Mouse (Mus musculus): ENCODE data around the gene Fam89b. TPM values are rescaled to one million over a fixed set of nuclear protein-coding genes. Genes with fewer than 3 reads are reported as not detected.

Fam89b gene
- total RNA-seq (2022) = 10 to 100 TPM; 56.2 to 62.7 (median 57.0) TPM

DNA sequence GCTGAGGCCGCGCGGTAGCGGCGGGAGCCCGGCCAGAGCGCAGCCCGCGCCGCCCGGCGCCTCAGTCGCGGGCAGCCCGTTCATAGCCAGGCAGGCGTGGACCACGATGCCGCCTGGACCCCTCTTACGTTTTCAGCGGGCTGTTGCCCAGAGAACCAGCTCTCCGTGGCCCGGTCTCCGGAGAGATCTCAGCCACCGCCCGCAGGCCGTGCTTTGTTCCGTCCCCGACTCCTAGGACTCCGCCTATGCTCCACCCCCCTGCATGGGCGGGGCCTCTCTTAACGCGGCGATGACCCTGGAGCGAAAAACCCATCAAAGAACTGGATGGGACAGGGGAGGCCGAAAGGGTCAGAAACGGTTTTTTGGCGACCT is at the start of gene Fam89b:
Gene Fam89b (minus strand): TSS at position 210 of the 372 bp plus-strand sequence.
- peak; percentile 86 for DNase-seq

GRCm38 (mm10) chr19:5778312-5778711 is 48.9 kb upstream of the Fam89b start:
- no peak for DNase-seq

DNA sequence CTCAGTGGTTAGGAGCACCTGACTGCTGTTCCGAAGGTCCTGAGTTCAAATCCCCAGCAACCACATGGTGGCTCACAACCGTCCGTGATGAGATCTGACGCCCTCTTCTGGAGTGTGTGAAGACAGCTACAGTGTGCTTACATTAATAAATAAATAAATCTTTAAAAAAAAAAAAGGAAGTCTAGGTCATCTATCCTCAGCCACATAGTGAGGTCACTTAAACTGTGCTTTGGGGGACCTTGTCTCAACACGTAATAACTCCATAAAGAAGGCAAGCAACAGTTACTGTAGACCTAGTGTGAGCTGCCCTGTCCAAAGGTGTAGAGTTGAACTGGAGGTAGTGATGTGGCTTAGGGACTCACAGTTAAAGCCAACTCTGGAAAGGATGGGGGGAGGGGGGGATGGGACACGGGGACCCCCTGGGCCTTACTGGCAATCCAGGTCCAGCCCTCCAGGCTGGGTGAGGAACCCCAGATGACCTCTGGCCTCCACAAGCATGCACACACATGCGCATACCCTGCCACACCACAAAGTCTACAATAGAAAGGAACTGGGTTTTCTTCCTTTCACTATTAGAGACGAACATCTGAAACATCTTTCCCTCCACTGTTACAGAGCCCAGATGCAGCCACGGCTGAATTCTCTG is 48.1 kb upstream of the Fam89b start:
- DNase-seq = no peak

DNA sequence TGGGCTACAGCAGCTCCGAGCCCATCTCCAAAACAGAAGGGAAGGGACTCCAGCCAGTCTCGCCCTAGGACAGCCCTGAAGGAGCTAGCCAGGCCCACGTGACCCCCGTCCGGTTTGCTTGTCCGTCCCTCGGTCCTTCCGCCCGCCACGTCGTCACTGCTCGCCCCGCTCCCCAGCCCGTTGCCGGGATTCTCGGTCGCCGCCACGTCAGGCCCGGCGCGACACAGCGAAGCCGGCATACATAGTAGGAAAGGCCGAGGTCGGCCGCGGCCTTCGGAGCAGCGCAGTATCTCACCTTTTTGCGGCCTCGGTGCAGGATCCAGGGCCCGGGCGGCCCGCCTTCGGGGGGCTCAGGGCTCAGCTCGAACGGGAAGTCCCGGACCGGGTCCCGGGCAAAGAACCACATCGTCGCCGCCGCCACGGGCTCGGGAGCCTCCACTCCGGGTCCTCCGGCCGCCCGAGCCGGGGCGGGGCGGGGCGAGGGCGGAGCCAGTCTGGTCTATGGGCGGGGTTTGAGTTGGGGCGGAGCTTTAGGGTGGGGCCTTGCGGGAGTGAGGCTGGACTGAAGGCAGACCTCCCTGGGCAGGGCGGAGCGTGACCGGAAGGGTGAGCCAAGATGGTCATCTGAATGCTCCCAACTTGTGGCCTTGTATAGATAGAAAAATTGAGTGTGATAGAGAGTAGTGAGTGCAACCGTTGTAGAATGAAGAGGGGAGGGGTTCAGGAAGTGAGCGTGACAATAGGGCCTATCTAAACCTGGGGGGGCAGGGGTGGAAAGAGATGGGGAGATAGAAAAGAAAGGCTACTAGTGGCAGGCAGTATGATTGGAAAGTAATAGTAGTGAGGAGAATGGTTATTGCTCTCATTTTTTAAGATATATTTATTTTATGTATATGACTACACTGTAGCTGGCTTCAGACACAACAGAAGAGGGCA is 41.7 kb upstream of the Fam89b start, which contains the start of gene Scyl1:
Gene Scyl1 (minus strand): TSS at position 495 of the 936 bp plus-strand sequence.
- DNase-seq = peak; percentile 95

GRCm38 (mm10) chr19:5770311-5770710 is 40.9 kb upstream of the Fam89b start:
- DNase-seq = no peak

GRCm38 (mm10) chr19:5767271-5767670 is 37.8 kb upstream of the Fam89b start:
- DNase-seq = no peak

DNA sequence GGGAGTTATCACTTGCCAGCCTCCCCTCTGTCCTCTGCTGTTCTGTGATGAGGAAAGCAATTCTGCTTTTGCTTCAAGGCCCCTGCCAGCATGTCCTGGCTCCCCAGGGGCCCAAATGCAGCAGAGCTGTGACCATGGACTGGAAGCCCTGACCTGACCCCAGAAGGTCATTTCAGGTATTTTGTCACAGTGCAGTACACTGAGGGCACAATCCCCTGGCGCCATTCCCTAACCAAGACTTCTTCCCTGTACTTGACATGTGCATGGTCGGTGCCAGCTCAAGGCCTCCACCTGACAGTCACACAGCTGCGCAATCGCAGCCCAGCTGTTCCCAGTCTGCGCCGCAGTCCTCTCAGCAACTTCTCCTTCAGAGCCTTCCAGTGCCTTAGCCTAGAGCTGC is 33.7 kb upstream of the Fam89b start:
- peak; percentile 69 for DNase-seq

DNA sequence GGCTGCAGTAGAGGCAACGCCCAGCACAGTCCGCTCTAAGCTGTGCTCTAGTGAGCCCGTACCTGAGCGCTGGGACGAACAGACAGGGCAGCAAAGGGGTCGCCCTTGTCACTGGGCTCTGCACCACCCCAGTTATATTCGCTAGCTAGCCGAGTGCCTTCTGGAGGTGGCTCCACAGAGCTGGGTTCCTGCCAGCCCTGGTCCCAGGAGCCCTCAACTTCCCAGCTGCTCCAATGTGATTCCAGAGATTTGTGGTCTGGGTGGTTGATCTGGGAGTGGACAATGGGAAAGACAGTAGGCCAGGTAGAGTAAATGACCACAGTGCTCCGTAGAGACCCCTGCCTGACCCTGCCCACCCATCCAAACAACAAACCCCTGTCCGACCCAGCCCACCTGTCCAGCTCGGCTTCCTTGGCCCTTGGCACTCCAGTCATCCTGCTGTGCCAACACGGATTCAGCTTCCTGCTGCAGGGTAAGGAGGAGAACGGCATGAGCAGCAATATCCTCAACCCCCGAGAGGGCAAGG is 29.5 kb upstream of the Fam89b start:
- no peak for DNase-seq

DNA sequence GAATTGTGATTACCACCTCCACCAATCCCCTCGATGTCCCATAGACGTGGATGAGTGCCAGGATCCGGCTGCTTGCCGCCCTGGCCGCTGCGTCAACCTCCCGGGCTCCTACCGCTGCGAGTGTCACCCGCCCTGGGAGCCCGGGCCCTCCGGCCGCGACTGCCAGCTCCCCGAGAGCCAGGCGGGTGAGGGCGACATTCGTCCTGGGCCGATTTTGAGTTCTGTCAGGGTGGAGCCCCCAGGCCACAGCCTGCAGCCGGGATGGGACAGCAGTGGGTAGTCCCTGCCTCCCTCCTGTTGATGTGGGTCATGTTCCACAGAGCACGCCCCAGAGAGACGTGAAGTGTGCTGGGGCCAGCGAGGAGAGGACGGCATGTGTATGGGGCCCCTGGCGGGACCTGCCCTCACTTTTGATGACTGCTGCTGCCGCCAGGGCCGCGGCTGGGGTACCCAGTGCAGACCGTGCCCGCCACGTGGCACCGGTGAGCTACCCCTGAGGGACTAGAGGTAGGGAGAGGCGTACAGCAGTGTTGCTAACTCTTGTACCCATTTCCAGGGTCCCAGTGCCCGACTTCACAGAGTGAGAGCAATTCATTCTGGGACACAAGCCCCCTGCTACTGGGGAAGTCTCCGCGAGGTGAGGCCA is 27.7 kb upstream of the Fam89b start:
- no peak for DNase-seq

DNA sequence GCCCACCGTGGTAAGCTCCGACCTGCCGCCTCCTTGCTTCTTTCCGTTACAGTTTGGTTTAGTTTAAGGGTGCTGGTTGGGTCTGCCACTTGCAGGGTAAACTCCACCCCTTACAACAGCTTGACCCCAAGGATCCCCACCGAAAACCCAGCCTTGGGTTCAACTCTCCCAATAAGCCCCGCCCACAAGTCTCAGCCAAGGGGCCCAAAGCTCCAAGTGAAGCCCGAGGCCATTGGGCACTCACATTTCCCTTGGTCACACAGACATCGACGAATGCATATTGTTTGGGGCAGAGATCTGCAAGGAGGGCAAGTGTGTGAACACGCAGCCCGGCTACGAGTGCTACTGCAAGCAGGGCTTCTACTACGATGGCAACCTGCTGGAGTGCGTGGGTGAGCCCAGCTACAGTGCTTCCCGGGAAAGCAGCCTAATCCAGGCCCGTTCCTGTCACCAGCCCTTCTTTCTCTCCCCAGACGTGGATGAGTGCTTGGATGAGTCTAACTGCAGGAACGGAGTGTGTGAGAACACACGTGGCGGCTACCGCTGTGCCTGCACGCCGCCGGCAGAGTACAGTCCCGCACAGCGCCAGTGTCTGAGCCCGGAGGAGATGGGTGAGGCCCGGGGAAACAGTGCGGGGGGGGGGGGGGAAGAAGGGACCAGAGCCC is 27.0 kb upstream of the Fam89b start:
- DNase-seq = no peak

DNA sequence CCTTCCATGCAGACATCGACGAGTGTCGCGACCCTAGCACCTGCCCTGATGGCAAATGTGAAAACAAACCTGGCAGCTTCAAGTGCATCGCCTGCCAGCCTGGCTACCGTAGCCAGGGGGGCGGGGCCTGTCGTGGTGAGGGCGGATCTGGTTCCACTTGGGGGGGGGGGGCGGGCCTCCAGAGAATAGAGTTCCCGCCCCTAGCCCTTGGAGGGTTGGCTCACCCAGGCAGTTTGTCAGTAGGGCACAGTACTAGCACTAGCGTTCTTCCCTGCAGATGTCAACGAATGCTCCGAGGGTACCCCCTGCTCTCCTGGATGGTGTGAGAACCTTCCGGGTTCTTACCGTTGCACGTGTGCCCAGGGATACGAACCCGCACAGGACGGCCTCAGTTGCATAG is 22.3 kb upstream of the Fam89b start:
- DNase-seq = peak; percentile 56

DNA sequence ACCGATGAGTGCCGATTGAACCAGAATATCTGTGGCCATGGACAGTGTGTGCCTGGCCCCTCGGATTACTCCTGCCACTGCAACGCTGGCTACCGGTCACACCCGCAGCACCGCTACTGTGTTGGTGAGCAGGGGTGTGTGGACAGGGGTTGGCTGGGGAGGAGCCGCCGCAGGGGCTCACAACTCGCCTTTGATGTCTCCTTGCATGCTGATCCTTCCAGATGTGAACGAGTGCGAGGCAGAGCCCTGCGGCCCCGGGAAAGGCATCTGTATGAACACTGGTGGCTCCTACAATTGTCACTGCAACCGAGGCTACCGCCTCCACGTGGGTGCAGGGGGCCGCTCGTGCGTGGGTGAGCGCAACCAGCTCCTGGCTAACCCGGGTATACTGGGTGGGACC is 21.5 kb upstream of the Fam89b start:
- no peak for DNase-seq

DNA sequence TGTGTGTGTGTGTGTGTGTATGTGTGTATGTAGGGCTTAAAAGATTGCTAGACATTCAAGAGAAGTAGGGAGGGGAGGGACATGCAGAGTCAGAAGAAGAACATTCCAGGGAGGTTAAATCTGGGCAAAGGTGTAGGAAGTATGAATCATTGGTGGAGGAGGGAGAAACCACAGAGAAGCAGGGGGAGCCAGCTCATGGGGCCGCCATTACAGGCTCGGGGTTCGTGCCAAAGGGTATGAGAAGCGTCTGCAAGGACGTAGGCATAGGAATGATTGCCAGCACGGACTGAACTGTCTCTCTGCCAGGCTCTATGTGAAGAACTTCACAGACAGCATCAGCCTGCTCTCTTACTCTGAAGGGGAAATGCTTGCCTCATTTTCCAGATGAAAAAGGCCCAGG is 20.0 kb upstream of the Fam89b start:
- peak; percentile 75 for DNase-seq

GRCm38 (mm10) chr19:5746907-5747363 is 17.5 kb upstream of the Fam89b start:
- DNase-seq = no peak

GRCm38 (mm10) chr19:5745756-5746710 is 16.6 kb upstream of the Fam89b start:
- DNase-seq = peak; percentile 74

GRCm38 (mm10) chr19:5743576-5743975 is 14.1 kb upstream of the Fam89b start:
- DNase-seq = peak; percentile 57

GRCm38 (mm10) chr19:5742241-5742641 is 12.8 kb upstream of the Fam89b start:
- no peak for DNase-seq

GRCm38 (mm10) chr19:5741641-5742240 is 12.3 kb upstream of the Fam89b start:
- DNase-seq = peak; percentile 78

- no peak for DNase-seq
These were observed 11.2 kb upstream of the Fam89b start, which contains the start of gene Ltbp3 for GRCm38 (mm10) chr19:5740320-5741317. Ltbp3 (plus strand) TSS chr19:5740904.

All from adrenal gland, adult 8-10 months (tissue).